21 mouse cellular contexts compared by ENCODE assay signal in the genomic region with DNA sequence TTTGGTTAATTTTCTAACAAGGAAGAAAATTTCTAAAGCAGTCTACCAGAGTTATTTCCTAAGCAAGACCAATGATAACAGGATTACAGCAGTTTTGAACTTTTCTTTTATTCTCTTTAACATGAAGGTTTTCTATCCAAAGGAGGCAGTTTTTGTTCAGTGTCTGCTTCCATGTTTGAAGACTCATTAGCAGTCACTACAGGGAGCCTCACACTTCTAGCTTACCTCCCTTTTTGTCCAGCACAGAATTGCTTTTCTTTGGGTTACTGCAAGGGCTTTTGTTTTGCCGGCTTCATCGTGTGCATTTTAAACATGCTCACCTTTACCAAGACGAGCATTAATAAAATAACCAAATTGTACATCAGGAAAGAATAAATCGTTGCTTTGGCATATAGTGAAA.
"Had no signal": no experiment of that assay in that cellular context is flagged by ENCODE, and none has a peak within 500 bp of the region (broad histone marks: within the 10 kb centered on the region; RNA-seq: fewer than 3 reads in every experiment).

No protein-coding gene starts in this region.

- H3K27me3 ChIP-seq: limb, embryonic 12.5 days; limb, embryonic 15.5 days; neural tube, embryonic 12.5 days; neural tube, embryonic 15.5 days had no signal

- H3K9me3 ChIP-seq: limb, embryonic 12.5 days; limb, embryonic 15.5 days; neural tube, embryonic 12.5 days; neural tube, embryonic 15.5 days had no signal

- H3K4me2 ChIP-seq: limb, embryonic 12.5 days; limb, embryonic 15.5 days; liver, embryonic 11.5 days; lung, embryonic 14.5 days; neural tube, embryonic 12.5 days; neural tube, embryonic 15.5 days had no signal

- DNase-seq: kidney, adult 9 months; kidney, postnatal 14 days; kidney, postnatal 4 days; left cerebral cortex, postnatal 4 days; liver, postnatal 0 days; right cerebral cortex, adult 18-20 months; right cerebral cortex, postnatal 14 days; right cerebral cortex, postnatal 4 days; thymus, adult 2 months; thymus, postnatal 14 days; thymus, postnatal 4 days had no signal

- H3K9ac ChIP-seq: limb, embryonic 12.5 days; limb, embryonic 15.5 days; liver, embryonic 14.5 days; liver, postnatal 0 days; lung, embryonic 14.5 days; neural tube, embryonic 12.5 days; neural tube, embryonic 15.5 days had no signal

- H3K4me3 ChIP-seq: limb, embryonic 12.5 days; limb, embryonic 15.5 days; neural tube, embryonic 12.5 days; neural tube, embryonic 15.5 days had no signal

- ATAC-seq: liver, postnatal 0 days; lung, postnatal 0 days had no signal

- H3K27ac ChIP-seq: limb, embryonic 12.5 days; limb, embryonic 15.5 days; liver, embryonic 14.5 days; macrophage; neural tube, embryonic 12.5 days; neural tube, embryonic 15.5 days; stomach, postnatal 0 days had no signal

- H3K36me3 ChIP-seq: limb, embryonic 12.5 days; limb, embryonic 15.5 days; neural tube, embryonic 12.5 days; neural tube, embryonic 15.5 days had no signal

- H3K4me1 ChIP-seq: limb, embryonic 12.5 days; limb, embryonic 15.5 days; neural tube, embryonic 15.5 days had no signal
